In genomic region chr4:155249257-155249647, GRCm38 (mm10) we compare ENCODE assay signal across 8 mouse cellular contexts. TPM values are rescaled to one million over a fixed set of nuclear protein-coding genes. Genes with fewer than 3 reads are reported as not detected.
DNase-seq lines count a peak whose midpoint lies in the region; ATAC-seq and TF ChIP-seq lines count a peak whose summit lies in the region.

No protein-coding gene starts in this region.

- H3K9ac ChIP-seq in hindbrain, postnatal 0 days (replicated peaks; ENCODE audit: low read length): peak overlapping the region; percentile 77

- H3K27me3 ChIP-seq in hindbrain, postnatal 0 days (ENCODE audit: insufficient read depth, low read length): no peaks in the 10 kb centered on the region

- peak; percentile 62 for ATAC-seq in activated CD4-positive, CD25-positive, alpha-beta regulatory T cell, adult 4 months
- peak; percentile 87 for ATAC-seq in common myeloid progenitor, adult 5-6 weeks (replicated peaks; ENCODE audit: low read depth, poor library complexity, severe bottlenecking)
- peak; percentile 71 for ATAC-seq in hindbrain, postnatal 0 days

- H3K4me3 ChIP-seq in gastrocnemius, adult 2 months: peak overlapping the region; percentile 80
- peak overlapping the region; percentile 55 for H3K4me3 ChIP-seq in hindbrain, postnatal 0 days (ENCODE audit: low read length)

- intact Hi-C loops in gastrocnemius, adult 2 months (cut with DNase I): loop anchor here (1.0 to 2.0 kb wide), 3 partner anchors 28 to 154 kb away; no protein-coding TSS in a partner anchor

- H3K4me1 ChIP-seq in hindbrain, postnatal 0 days (ENCODE audit: insufficient read depth, low read length): 0 out of 2 replicates have a peak, but pooled peaks cover 6% of the 10 kb centered on the region

- peak overlapping the region; percentile 93 for H3K4me2 ChIP-seq in hindbrain, postnatal 0 days (ENCODE audit: low read depth, low read length)

- H3K9me3 ChIP-seq in hindbrain, postnatal 0 days (ENCODE audit: low read length): no peaks in the 10 kb centered on the region

- peak overlapping the region; percentile 94 for H3K27ac ChIP-seq in gastrocnemius, adult 2 months
- H3K27ac ChIP-seq in hindbrain, postnatal 0 days: peak overlapping the region; percentile 97

- peak; percentile 96 for TF ChIP-seq CTCF in gastrocnemius, adult 2 months (IDR thresholded peaks at IDR 0.05)
- peak; percentile 98 for TF ChIP-seq CTCF in hindbrain, postnatal 0 days (IDR thresholded peaks at IDR 0.05; ENCODE audit: low read depth)

- H3K36me3 ChIP-seq in hindbrain, postnatal 0 days (ENCODE audit: insufficient read depth, low read length): no peaks in the 10 kb centered on the region

- peak; percentile 92 for DNase-seq in gastrocnemius, adult 2 months
- DNase-seq in hindbrain, postnatal 0 days (ENCODE audit: low spot score): peak; percentile 97
- peak; percentile 93 to 94 for DNase-seq in left cerebral cortex, adult 18-20 months (ENCODE audit: low spot score in 2 of 2)
- DNase-seq in lung, postnatal 4 days: peak; percentile 93 to 97
- DNase-seq in retina, postnatal 1 day: peak; percentile 96
- DNase-seq in thymus, postnatal 4 days: peak; percentile 94

- 0% methylated on average over 9 of the region's 9 CpGs for WGBS in hindbrain, postnatal 0 days

RNA-seq across cellular contexts. Expression of gene Faap20, which starts 0.3 kb away (rescaled TPM):
- polyA plus RNA-seq in activated CD4-positive, CD25-positive, alpha-beta regulatory T cell, adult 4 months (2017; shearing (Covaris generic)): 10 to 100 TPM; 45.1 to 54.9 TPM
- 25.5 and 25.9 TPM in 2 replicates for total RNA-seq in common myeloid progenitor, adult 5-6 weeks (2017)
- 1 to 10 TPM; 4.6 to 6.1 TPM for total RNA-seq in gastrocnemius, adult 2 months (2021)
- total RNA-seq in hindbrain, postnatal 0 days (2014; rRNA removed): 51.2 and 61.4 TPM in 2 replicates
- polyA plus RNA-seq in hindbrain, postnatal 0 days (2015; fragmentation: Nextera tagmentation; extraction: Ambion mirVana): 60.8 and 62.5 TPM in 2 replicates
- total RNA-seq in left cerebral cortex, adult 18-20 months (2021): 10 to 100 TPM; 28.0 to 29.5 TPM

RNA-seq across cellular contexts. Expression of gene Ski, which starts 26.9 kb away (rescaled TPM):
- 10 to 100 TPM; 24.7 to 25.0 TPM for polyA plus RNA-seq in activated CD4-positive, CD25-positive, alpha-beta regulatory T cell, adult 4 months (2017; shearing (Covaris generic))
- total RNA-seq in common myeloid progenitor, adult 5-6 weeks (2017): 8.4 and 9.9 TPM in 2 replicates
- total RNA-seq in gastrocnemius, adult 2 months (2021): 10 to 100 TPM; 28.5 to 35.6 TPM
- 69.8 and 71.3 TPM in 2 replicates for total RNA-seq in hindbrain, postnatal 0 days (2014; rRNA removed)
- 8.8 and 9.5 TPM in 2 replicates for polyA plus RNA-seq in hindbrain, postnatal 0 days (2015; fragmentation: Nextera tagmentation; extraction: Ambion mirVana)
- 100 to 1,000 TPM; 115 to 128 TPM for total RNA-seq in left cerebral cortex, adult 18-20 months (2021)

Comparison
In these comparisons a context has a peak if more than half of its experiments do, and no peak if none do; other contexts are left out.
1. Peak in every context shown above with its lines: DNase-seq, ATAC-seq, H3K4me3 ChIP-seq and H3K27ac ChIP-seq.